Mouse (Mus musculus): Measurements from ENCODE around the gene Ncs1.

Ncs1 gene

GRCm38 (mm10) chr2:31339826-31340225 is 94.2 kb downstream of the Ncs1 start:
- DNase-seq (ENCODE audit: low spot score in 2 of 2): no peak

GRCm38 (mm10) chr2:31341726-31342535 is 96.3 kb downstream of the Ncs1 start:
- no peak for DNase-seq (ENCODE audit: low spot score in 2 of 2)

Data from natural killer cell, adult 2 months (primary cell).